Mouse (Mus musculus) cortical plate, adult 2 months (tissue): ENCODE results near the gene Naa10.

Source experiments
- CTCF ChIP-seq: fragments of 200-500 bp; IDR thresholded peaks from 2 replicates; pipeline ENCODE4 v1.5.1; 2011; ENCODE audit warnings: mild to moderate bottlenecking, control low read depth, low read length; ENCODE audit not compliant: insufficient read depth; ENCODE audit errors: extremely low read depth
- POLR2A ChIP-seq: fragments of 200-500 bp; IDR thresholded peaks from 2 replicates; pipeline ENCODE4 v1.6.1; 2011; ENCODE audit warnings: mild to moderate bottlenecking, low read length, control low read depth; ENCODE audit not compliant: insufficient read depth; ENCODE audit errors: extremely low read depth

GRCm38 (mm10) chrX:73891551-73892152 is 30.1 kb downstream of the Naa10 start, which contains the start of gene Avpr2:
- TF ChIP-seq POLR2A (no peak), CTCF (no peak)
